Comparison of ENCODE assay signal across 19 mouse cellular contexts in the genomic region with DNA sequence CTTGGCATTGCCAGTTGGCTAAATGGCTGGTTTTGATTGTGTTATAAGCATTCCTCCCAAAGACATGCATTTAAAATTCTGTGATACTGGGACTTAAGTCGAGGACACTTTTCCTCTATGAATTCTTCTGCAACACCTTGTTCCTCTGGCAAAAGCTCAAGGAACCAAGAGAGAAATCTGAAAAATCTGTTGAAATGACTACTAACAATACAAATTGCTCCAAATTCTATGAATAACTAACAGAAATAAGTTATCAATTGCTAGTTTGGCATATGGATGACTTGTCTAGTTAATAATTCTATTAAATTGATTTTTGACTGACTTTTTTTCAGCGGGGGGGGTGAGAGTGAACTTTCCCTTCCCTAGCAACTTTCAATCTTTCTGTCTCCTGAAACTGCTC. TPM values are rescaled to one million over a fixed set of nuclear protein-coding genes. Genes with fewer than 3 reads are reported as not detected.
"Had no signal": no experiment of that assay in that cellular context is flagged by ENCODE, and none has a peak within 500 bp of the region (broad histone marks: within the 10 kb centered on the region; RNA-seq: fewer than 3 reads in every experiment).

No protein-coding gene starts in this region.

- H3K36me3 ChIP-seq: neural tube, embryonic 15.5 days; stomach, embryonic 15.5 days had no signal

- H3K27ac ChIP-seq: neural tube, embryonic 15.5 days; stomach, embryonic 15.5 days; stomach, postnatal 0 days had no signal

- H3K9ac ChIP-seq: neural tube, embryonic 15.5 days; stomach, embryonic 15.5 days had no signal

- H3K4me3 ChIP-seq: neural tube, embryonic 15.5 days; stomach, embryonic 15.5 days had no signal

- H3K4me2 ChIP-seq: neural tube, embryonic 15.5 days; stomach, embryonic 15.5 days had no signal

- H3K9me3 ChIP-seq: neural tube, embryonic 15.5 days; stomach, embryonic 15.5 days had no signal

- H3K4me1 ChIP-seq: neural tube, embryonic 15.5 days; stomach, embryonic 15.5 days had no signal

- DNase-seq: retina, postnatal 1 day; right cerebral cortex, adult 18-20 months; right cerebral cortex, postnatal 14 days; right cerebral cortex, postnatal 25 days; right cerebral cortex, postnatal 4 days; spleen, adult 18-20 months; thymus, adult 18-20 months; thymus, adult 2 months; thymus, postnatal 14 days; thymus, postnatal 25 days; thymus, postnatal 36 days; thymus, postnatal 4 days had no signal

- H3K27me3 ChIP-seq: neural tube, embryonic 15.5 days; stomach, embryonic 15.5 days had no signal

RNA-seq across cellular contexts. Expression of gene Hao2, which starts 23.8 kb away (rescaled TPM):
- total RNA-seq: neutrophil, adult 5-6 weeks had no signal
- polyA plus RNA-seq: neural tube, embryonic 14.5 days; stomach, embryonic 14.5 days; stomach, postnatal 0 days had no signal

RNA-seq across cellular contexts. Expression of gene Hsd3b1, which starts 57.3 kb away (rescaled TPM):
- total RNA-seq: neutrophil, adult 5-6 weeks had no signal
- polyA plus RNA-seq: neural tube, embryonic 14.5 days; spleen, adult 2 months; stomach, embryonic 14.5 days had no signal
